Mouse (Mus musculus): Measurements from ENCODE around the gene Cadps. TPM values are rescaled to one million over a fixed set of nuclear protein-coding genes. Genes with fewer than 3 reads are reported as not detected.

Cadps gene
- total RNA-seq, 2 experiments from 2014 or later, result 168 to 175 TPM

GRCm38 (mm10) chr14:12753237-12753636 lies 69.6 kb downstream of the Cadps start:
- no peak for DNase-seq
- intact Hi-C loops (cut with DNase I), result no loop called here

GRCm38 (mm10) chr14:12751821-12752220 lies 71.1 kb downstream of the Cadps start:
- intact Hi-C loops (cut with DNase I), result no loop called here
- DNase-seq, result no peak

- no peak for DNase-seq
- intact Hi-C loops (cut with DNase I), result no loop called here
Observed at GRCm38 (mm10) chr14:12730979-12731378, 91.9 kb downstream of the Cadps start.

GRCm38 (mm10) chr14:12722452-12723194 lies 100.3 kb downstream of the Cadps start:
- intact Hi-C loops (cut with DNase I), result no loop called here
- DNase-seq, result no peak

- intact Hi-C loops (cut with DNase I), result no loop called here
- DNase-seq, result no peak
Observed at GRCm38 (mm10) chr14:12718766-12719165, 104.1 kb downstream of the Cadps start.

- intact Hi-C loops (cut with DNase I), result no loop called here
- DNase-seq, result no peak
Observed at GRCm38 (mm10) chr14:12715906-12716659, 106.8 kb downstream of the Cadps start.

- no peak for DNase-seq
- intact Hi-C loops (cut with DNase I), result no loop called here
Observed at GRCm38 (mm10) chr14:12707395-12707794, 115.5 kb downstream of the Cadps start.

GRCm38 (mm10) chr14:12704461-12704860 lies 118.4 kb downstream of the Cadps start:
- intact Hi-C loops (cut with DNase I), result no loop called here
- DNase-seq, result no peak

- no peak for DNase-seq
- intact Hi-C loops (cut with DNase I), result no loop called here
Observed at GRCm38 (mm10) chr14:12690201-12690600, 132.7 kb downstream of the Cadps start.

GRCm38 (mm10) chr14:12685015-12685414 lies 137.9 kb downstream of the Cadps start:
- no peak for DNase-seq
- intact Hi-C loops (cut with DNase I), result no loop called here

- intact Hi-C loops (cut with DNase I), result no loop called here
- no peak for DNase-seq
Observed at GRCm38 (mm10) chr14:12680819-12681638, 141.8 kb downstream of the Cadps start.

- intact Hi-C loops (cut with DNase I), result no loop called here
- no peak for DNase-seq
Observed at GRCm38 (mm10) chr14:12661430-12661829, 161.4 kb downstream of the Cadps start.

- intact Hi-C loops (cut with DNase I), result no loop called here
- DNase-seq, result no peak
Observed at GRCm38 (mm10) chr14:12657351-12657750, 165.5 kb downstream of the Cadps start.

GRCm38 (mm10) chr14:12642868-12643512 lies 179.9 kb downstream of the Cadps start:
- DNase-seq, result no peak
- intact Hi-C loops (cut with DNase I), result no loop called here

- DNase-seq, result no peak
- intact Hi-C loops (cut with DNase I), result no loop called here
Observed at GRCm38 (mm10) chr14:12638762-12639161, 184.1 kb downstream of the Cadps start.

- intact Hi-C loops (cut with DNase I), result no loop called here
- no peak for DNase-seq
Observed at GRCm38 (mm10) chr14:12637121-12637754, 185.6 kb downstream of the Cadps start.

- peak; percentile 9 for DNase-seq
- intact Hi-C loops (cut with DNase I), result loop anchor here (5.0 kb wide), 2 partner anchors 198 to 573 kb away; partner anchors contain the start of gene Cadps
Observed at GRCm38 (mm10) chr14:12624256-12625130, 198.4 kb downstream of the Cadps start.

- DNase-seq, result no peak
- intact Hi-C loops (cut with DNase I), result no loop called here
Observed at GRCm38 (mm10) chr14:12607025-12607424, 215.9 kb downstream of the Cadps start.

- DNase-seq, result no peak
- intact Hi-C loops (cut with DNase I), result no loop called here
Observed at GRCm38 (mm10) chr14:12606202-12606601, 216.7 kb downstream of the Cadps start.

Data from left cerebral cortex, postnatal 4 days (tissue).